Mouse (Mus musculus) midbrain, embryonic 11.5 days (tissue): Measurements from ENCODE around the gene Lamb2. TPM values are rescaled to one million over a fixed set of nuclear protein-coding genes. Genes with fewer than 3 reads are reported as not detected.
A peak's percentile ranks its signal among the peaks of the same experiment; 100 is the strongest.

Experiments used
- ATAC-seq: fragments of 200-750 bp; cut with Nextera tagmentation; 2 replicates; pipeline ENCODE4 v1.8.0; 2017; ENCODE audit warnings: moderate TSS enrichment, moderate library complexity; ENCODE audit not compliant: low FRiP score
- DNase-seq: peaks from one replicate; pipeline ENCODE4 v3.0.0; 2015; ENCODE audit warnings: low spot score; ENCODE audit errors: missing footprints
- H3K27ac ChIP-seq: fragments of 300-500 bp; sonication (generic); 2 replicates; pipeline ENCODE4 v1.5.1; 2014; ENCODE audit warnings: low read depth, low read length
- H3K27me3 ChIP-seq: fragments of 300-500 bp; sonication (generic); 2 replicates; pipeline ENCODE4 v1.6.1; 2014; ENCODE audit warnings: mild to moderate bottlenecking, low read length, moderate library complexity, mixed read lengths; ENCODE audit not compliant: control insufficient read depth, insufficient read depth
- H3K36me3 ChIP-seq: fragments of 300-500 bp; sonication (generic); 2 replicates; pipeline ENCODE4 v1.6.1; 2014; ENCODE audit warnings: mild to moderate bottlenecking, low read length, moderate library complexity, mixed read lengths; ENCODE audit not compliant: control insufficient read depth, insufficient read depth
- H3K4me1 ChIP-seq: fragments of 300-500 bp; sonication (generic); 2 replicates; pipeline ENCODE4 v1.6.1; 2014; ENCODE audit warnings: low read length; ENCODE audit not compliant: control insufficient read depth, insufficient read depth
- H3K4me2 ChIP-seq: fragments of 300-500 bp; sonication (generic); 2 replicates; pipeline ENCODE4 v1.6.1; 2014; ENCODE audit warnings: mild to moderate bottlenecking, moderate library complexity
- H3K4me3 ChIP-seq: fragments of 300-500 bp; sonication (generic); 2 replicates; pipeline ENCODE4 v1.5.1; 2014; ENCODE audit warnings: low read depth, low read length
- H3K9ac ChIP-seq: fragments of 300-500 bp; sonication (generic); 2 replicates; pipeline ENCODE4 v1.6.1; 2014; ENCODE audit warnings: low read length
- H3K9me3 ChIP-seq: fragments of 300-500 bp; sonication (generic); 2 replicates; pipeline ENCODE4 v1.6.1; 2016; ENCODE audit warnings: low read length; ENCODE audit not compliant: control insufficient read depth
- WGBS: fragments of 180-500 bp; shearing (Covaris S2); extraction: QIAGEN DNeasy Blood & Tissue Kit; methylation state at CpG from one replicate; pipeline ENCODE4 v1.1.7; 2014; 5-methylcytosine and 5-hydroxymethylcytosine counted together
- polyA plus RNA-seq: library from polyadenylated mRNA; unstranded; fragments of >200 nt; fragmentation: Nextera tagmentation; extraction: Ambion mirVana; gene quantifications from 2 replicates; pipeline ENCODE4 v1.2.1, GENCODE M21; 2014

Lamb2 gene
- polyA plus RNA-seq, 1 experiment from 2014 or later: 21.4 TPM

GRCm38 (mm10) chr9:108456953-108457352, 22.6 kb upstream of the Lamb2 start:
- Histone ChIP-seq H3K9ac (no peak overlapping the region), H3K4me1 (peaks cover 13% of the 10 kb centered on the region), H3K27me3 (no peaks in the 10 kb centered on the region), H3K4me3 (no peak overlapping the region), H3K9me3 (no peaks in the 10 kb centered on the region), H3K36me3 (no peaks in the 10 kb centered on the region), H3K27ac (no peak overlapping the region), H3K4me2 (no peak overlapping the region)
- ATAC-seq (no peak), DNase-seq (peak; percentile 73)
- WGBS: 90% methylated on average over 10 of the region's 10 CpGs

GRCm38 (mm10) chr9:108459939-108460318, 19.6 kb upstream of the Lamb2 start:
- peak overlapping the region; percentile 87; the same call in 1 of the 2 replicates for H3K4me2 ChIP-seq
- H3K4me3 ChIP-seq: peak overlapping the region; percentile 69
- WGBS: 81% methylated on average over 1 of the region's 1 CpGs
- peaks cover 16% of the 10 kb centered on the region; the same call in 1 of the 2 replicates for H3K36me3 ChIP-seq
- no peak overlapping the region for H3K27ac ChIP-seq
- H3K9ac ChIP-seq: no peak overlapping the region; the same call in 1 of the 2 replicates
- no peaks in the 10 kb centered on the region for H3K27me3 ChIP-seq
- DNase-seq (no peak), ATAC-seq (peak; percentile 35; the same call in 1 of the 2 replicates)
- peaks cover 11% of the 10 kb centered on the region for H3K4me1 ChIP-seq
- no peaks in the 10 kb centered on the region for H3K9me3 ChIP-seq

- H3K36me3 ChIP-seq: peaks cover 19% of the 10 kb centered on the region
- no peaks in the 10 kb centered on the region for H3K27me3 ChIP-seq
- DNase-seq (peak; percentile 99), ATAC-seq (peak; percentile 86)
- H3K27ac ChIP-seq: peak within 1 kb of the TSS; percentile 49
- H3K4me3 ChIP-seq: peak within 1 kb of the TSS; percentile 69
- under 1% methylated on average over 40 of the region's 52 CpGs for WGBS
- H3K9me3 ChIP-seq: no peaks in the 10 kb centered on the region
- H3K4me1 ChIP-seq: peaks cover 11% of the 10 kb centered on the region
- H3K9ac ChIP-seq: peak within 1 kb of the TSS; percentile 73
- peak within 1 kb of the TSS; percentile 87 for H3K4me2 ChIP-seq
Observed at GRCm38 (mm10) chr9:108460319-108461178, 19.0 kb upstream of the Lamb2 start, which contains the start of gene Ccdc71. TSS of gene Ccdc71 (plus strand) at chr9:108460527.

GRCm38 (mm10) chr9:108461181-108461631, 18.3 kb upstream of the Lamb2 start, which contains the start of gene Klhdc8b:
TSS of gene Klhdc8b (minus strand) at chr9:108461581.
- peak within 1 kb of the TSS; percentile 87 for H3K4me2 ChIP-seq
- peaks cover 23% of the 10 kb centered on the region for H3K36me3 ChIP-seq
- H3K27ac ChIP-seq: peak within 1 kb of the TSS; percentile 49
- H3K27me3 ChIP-seq: no peaks in the 10 kb centered on the region
- peak within 1 kb of the TSS; percentile 69 for H3K4me3 ChIP-seq
- ATAC-seq (no peak), DNase-seq (peak; percentile 88)
- H3K4me1 ChIP-seq: peaks cover 11% of the 10 kb centered on the region
- H3K9ac ChIP-seq: peak within 1 kb of the TSS; percentile 73
- H3K9me3 ChIP-seq: no peaks in the 10 kb centered on the region
- WGBS: 28% methylated on average over 11 of the region's 11 CpGs

GRCm38 (mm10) chr9:108461675-108462074, 17.9 kb upstream of the Lamb2 start:
- H3K9ac ChIP-seq: no peak overlapping the region; the same call in 1 of the 2 replicates
- H3K9me3 ChIP-seq: no peaks in the 10 kb centered on the region
- ATAC-seq (no peak), DNase-seq (peak; percentile 80)
- H3K4me2 ChIP-seq: peak overlapping the region; percentile 87
- WGBS: 89% methylated on average over 5 of the region's 5 CpGs
- H3K27me3 ChIP-seq: no peaks in the 10 kb centered on the region
- peak overlapping the region; percentile 69 for H3K4me3 ChIP-seq
- peaks cover 11% of the 10 kb centered on the region for H3K4me1 ChIP-seq
- H3K27ac ChIP-seq: no peak overlapping the region
- peaks cover 23% of the 10 kb centered on the region for H3K36me3 ChIP-seq

- Histone ChIP-seq H3K9ac (no peak overlapping the region), H3K36me3 (peaks cover 23% of the 10 kb centered on the region), H3K9me3 (no peaks in the 10 kb centered on the region), H3K4me2 (no peak overlapping the region), H3K4me3 (no peak overlapping the region), H3K27me3 (no peaks in the 10 kb centered on the region), H3K4me1 (peaks cover 11% of the 10 kb centered on the region), H3K27ac (no peak overlapping the region)
- WGBS: 93% methylated on average over 10 of the region's 10 CpGs
- DNase-seq (peak; percentile 37), ATAC-seq (no peak)
Observed at GRCm38 (mm10) chr9:108462192-108462591, 17.3 kb upstream of the Lamb2 start.

- peaks cover 23% of the 10 kb centered on the region for H3K36me3 ChIP-seq
Observed at GRCm38 (mm10) chr9:108463713-108464112, 15.8 kb upstream of the Lamb2 start.

GRCm38 (mm10) chr9:108466219-108466618, 13.3 kb upstream of the Lamb2 start:
- peak; percentile 66 for DNase-seq
- H3K4me2 ChIP-seq: no peak overlapping the region
- H3K27ac ChIP-seq: no peak overlapping the region
- peaks cover 7% of the 10 kb centered on the region for H3K4me1 ChIP-seq
- H3K36me3 ChIP-seq: peaks cover 23% of the 10 kb centered on the region
- no peak overlapping the region for H3K9ac ChIP-seq
- no peak for ATAC-seq
- no peaks in the 10 kb centered on the region for H3K27me3 ChIP-seq
- H3K4me3 ChIP-seq: no peak overlapping the region
- H3K9me3 ChIP-seq: no peaks in the 10 kb centered on the region
- WGBS: 94% methylated on average over 2 of the region's 2 CpGs

More at GRCm38 (mm10) chr9:108463713-108464112, 15.8 kb upstream of the Lamb2 start:
- H3K4me2 ChIP-seq: no peak overlapping the region
- no peak for ATAC-seq
- no peaks in the 10 kb centered on the region for H3K9me3 ChIP-seq
- H3K4me3 ChIP-seq: no peak overlapping the region
- no peak overlapping the region for H3K27ac ChIP-seq
- H3K9ac ChIP-seq: no peak overlapping the region
- WGBS: 98% methylated on average over 9 of the region's 9 CpGs
- H3K27me3 ChIP-seq: no peaks in the 10 kb centered on the region
- H3K4me1 ChIP-seq: peaks cover 11% of the 10 kb centered on the region
- DNase-seq: peak; percentile 45

- Histone ChIP-seq H3K27ac (no peak overlapping the region), H3K27me3 (no peaks in the 10 kb centered on the region), H3K4me1 (no peaks in the 10 kb centered on the region), H3K36me3 (peaks cover 10% of the 10 kb centered on the region), H3K9ac (no peak overlapping the region), H3K4me2 (no peak overlapping the region), H3K9me3 (no peaks in the 10 kb centered on the region), H3K4me3 (no peak overlapping the region)
- DNase-seq: no peak
- no peak for ATAC-seq
- WGBS: 86% methylated on average over 5 of the region's 5 CpGs
Observed at GRCm38 (mm10) chr9:108469430-108469829, 10.1 kb upstream of the Lamb2 start.
